Mouse (Mus musculus) thymus, postnatal 0 days (tissue): ENCODE data around the gene Gramd1a. TPM values are rescaled to one million over a fixed set of nuclear protein-coding genes. Genes with fewer than 3 reads are reported as not detected.
A peak's percentile ranks its signal among the peaks of the same experiment; 100 is the strongest.

ENCODE experiments used
- DNase-seq: peaks from one replicate; pipeline ENCODE4 v3.0.0-alpha.2; 2015; ENCODE audit warnings: low spot score
- polyA plus RNA-seq: library from polyadenylated mRNA; unstranded; fragments of >200 nt; fragmentation: Nextera tagmentation; extraction: Ambion mirVana; gene quantifications from 2 replicates; pipeline ENCODE4 v1.2.1, GENCODE M21; 2015

Gramd1a gene
- polyA plus RNA-seq, 1 experiment from 2014 or later = 79.0 TPM

DNA sequence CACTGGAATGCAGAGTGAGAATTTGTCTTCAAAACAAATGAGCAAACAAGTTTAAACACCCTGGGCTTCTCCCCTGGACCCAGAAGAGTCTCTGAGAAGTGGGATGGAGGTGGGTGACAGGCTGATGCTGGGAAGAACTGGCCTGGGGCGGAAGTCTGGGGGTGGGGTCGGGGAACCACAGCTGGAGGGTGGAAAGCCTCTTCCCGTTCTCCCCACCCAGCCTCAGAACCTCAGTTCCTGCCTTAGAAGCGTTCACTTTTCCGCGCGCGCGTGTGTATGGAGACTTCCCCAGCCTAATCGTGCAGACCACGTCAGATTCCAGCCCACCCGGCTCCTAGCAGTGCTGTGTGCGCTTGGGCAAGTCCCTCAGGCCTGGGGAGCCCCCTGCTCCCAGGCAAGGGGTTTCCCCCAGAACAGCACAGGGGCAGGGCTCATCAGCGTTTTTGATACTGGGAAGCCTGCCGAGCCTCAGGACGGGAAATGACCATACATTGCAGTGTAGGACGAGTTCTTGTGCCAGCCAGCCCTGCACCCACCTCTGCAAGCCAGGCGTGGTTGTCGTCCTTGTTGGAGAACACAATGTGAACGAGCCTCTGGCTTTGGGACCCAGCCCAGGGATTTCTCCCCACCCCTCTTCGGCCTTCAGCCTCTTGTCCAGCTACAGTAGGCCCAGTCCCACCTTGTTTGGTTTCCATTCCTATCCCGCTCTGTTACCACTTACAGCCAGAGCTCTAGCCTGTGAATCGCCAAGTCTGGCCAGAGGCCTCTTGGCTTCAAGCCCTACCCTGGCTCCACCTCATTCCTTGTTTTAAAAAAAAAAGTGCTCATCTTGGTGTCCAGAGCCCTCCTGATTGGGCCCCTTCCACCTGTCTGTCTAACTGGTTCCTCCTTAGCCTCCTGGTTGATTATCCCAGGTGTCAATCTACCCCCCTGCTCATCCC lies 4.1 kb downstream of the Gramd1a start:
- DNase-seq = peak; percentile 66

GRCm38 (mm10) chr7:31150566-31151300 lies 5.0 kb downstream of the Gramd1a start:
- peak; percentile 77 for DNase-seq

- peak; percentile 68 for DNase-seq
These were observed 5.7 kb downstream of the Gramd1a start for GRCm38 (mm10) chr7:31149751-31150565.

DNA sequence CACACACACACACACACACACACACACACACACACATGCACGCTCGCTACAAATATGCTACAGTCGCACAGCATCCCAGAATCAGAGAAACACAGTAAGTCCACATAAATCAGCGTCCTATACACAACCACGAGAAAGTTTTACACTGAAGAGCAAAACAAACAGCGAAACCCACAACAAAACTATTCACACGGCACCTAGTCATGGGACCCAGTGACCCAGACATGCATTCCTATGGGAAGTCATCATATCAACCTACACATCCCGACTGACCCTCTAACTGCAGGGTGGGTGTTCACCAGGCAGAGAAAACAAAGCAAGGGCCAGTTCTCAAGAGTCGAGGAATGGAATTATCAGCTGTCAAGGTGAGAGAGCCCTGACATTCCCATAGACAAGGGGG lies 6.4 kb downstream of the Gramd1a start:
- no peak for DNase-seq

DNA sequence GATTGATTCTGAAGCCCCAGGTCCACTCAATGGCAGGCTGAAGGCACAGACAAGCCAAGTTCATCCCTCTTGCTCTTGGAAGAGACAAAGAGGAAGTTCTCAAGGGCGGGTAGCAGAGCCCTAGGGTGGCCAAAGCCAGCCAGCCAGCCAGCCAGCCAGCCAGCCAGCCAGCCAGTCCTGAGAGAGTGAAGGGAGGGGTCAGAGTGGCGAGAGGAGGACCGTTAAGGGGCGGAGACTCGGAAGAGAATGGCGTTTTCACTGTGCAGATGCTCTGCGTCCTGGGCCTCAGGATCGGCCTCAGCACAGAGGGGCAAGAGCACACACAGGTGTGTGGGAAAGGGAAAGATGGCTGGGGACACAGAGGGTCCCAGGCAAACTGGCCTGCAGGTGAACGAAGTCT lies 6.9 kb downstream of the Gramd1a start:
- DNase-seq = no peak

GRCm38 (mm10) chr7:31148086-31148485 lies 7.6 kb downstream of the Gramd1a start:
- DNase-seq = no peak

DNA sequence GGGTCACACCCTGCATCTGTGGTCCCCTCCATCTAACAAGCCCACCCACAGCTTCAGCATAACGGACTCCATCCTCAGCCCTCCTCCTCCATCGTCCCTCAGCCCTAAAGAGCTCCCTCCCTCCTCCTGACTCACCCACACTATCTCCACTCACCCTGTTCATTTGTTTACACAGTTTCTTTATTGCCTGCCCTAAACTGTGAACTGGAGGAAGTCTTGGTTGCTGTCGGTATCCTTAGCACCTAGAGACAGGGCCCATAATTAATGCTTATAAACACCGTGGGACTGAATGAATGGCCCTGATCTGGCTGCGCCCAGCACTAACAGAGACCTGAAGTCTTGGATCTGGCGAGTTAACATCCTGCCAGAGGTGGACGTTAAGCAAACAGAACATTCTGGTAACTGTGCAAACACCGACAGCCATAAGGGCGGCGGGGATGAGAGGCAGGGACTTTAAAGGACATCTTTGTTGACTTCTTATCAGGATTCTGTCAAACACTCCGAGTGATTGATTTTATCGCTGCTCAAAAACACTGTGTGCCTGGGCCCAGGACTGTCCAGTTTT lies 10.0 kb downstream of the Gramd1a start:
- DNase-seq = no peak

DNA sequence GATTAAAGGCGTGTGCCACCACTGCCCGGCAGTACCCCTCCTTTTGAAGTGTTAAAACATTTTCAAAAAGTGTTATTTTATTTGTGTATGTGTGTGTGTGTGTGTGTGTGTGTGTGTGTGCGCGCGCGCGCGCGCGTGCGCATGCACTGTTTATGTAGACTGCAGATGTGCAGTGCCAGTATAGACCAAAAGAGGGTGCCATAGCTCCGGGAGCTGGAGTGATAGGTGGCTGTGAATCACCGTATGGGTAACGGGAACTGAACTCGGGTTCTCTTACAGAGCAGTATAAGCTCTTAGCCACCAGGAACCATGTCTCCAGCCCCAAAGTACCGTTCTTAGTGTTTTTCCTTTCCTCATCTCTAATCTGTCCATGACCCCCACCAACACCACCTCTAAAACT lies 10.8 kb downstream of the Gramd1a start:
- DNase-seq = no peak

- DNase-seq = no peak
These were observed 14.8 kb downstream of the Gramd1a start for GRCm38 (mm10) chr7:31140941-31141340.

- no peak for DNase-seq
These were observed 15.4 kb downstream of the Gramd1a start for GRCm38 (mm10) chr7:31140302-31140701.

DNA sequence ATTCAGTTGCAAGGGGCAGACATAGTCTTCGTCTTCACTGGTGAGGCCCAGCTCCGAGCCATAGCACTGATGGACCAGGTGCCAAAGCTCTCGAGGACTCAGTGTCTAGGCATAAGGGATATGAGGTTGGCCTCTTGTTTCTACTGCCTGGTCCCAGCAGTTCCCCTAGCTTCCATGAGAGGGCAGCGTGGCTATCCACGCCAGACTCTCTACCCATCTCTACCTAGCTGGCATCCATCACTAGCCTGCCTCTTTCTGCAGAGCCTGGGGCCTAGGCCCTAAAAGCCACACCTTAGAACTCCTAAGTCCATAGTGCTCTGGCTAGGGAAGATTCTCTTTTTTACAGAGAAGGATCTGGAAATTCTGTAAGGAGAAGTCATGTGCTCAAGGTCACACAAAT lies 15.9 kb downstream of the Gramd1a start:
- peak; percentile 67 for DNase-seq

GRCm38 (mm10) chr7:31135717-31136116 lies 20.0 kb downstream of the Gramd1a start:
- DNase-seq = no peak

DNA sequence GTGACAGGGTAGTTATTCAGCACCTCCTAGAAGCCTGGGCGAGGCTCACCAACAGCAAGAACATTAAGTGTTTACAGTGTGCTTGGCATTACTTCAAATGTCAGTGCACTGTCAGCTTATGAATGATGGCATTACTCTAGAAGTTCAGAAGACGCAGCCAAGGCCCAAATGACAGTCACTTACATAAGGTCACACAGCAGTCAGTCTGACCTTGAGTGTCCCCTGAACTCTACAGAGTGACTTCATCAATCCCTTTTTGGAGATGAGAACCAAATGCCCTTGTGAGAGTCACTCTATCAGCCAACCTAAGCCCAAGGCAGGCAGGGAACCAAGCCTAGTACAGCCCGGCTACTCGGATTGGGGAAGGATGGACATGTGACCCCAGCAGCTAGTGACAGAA lies 23.8 kb downstream of the Gramd1a start:
- DNase-seq = no peak

GRCm38 (mm10) chr7:31130841-31131240 lies 24.9 kb downstream of the Gramd1a start:
- peak; percentile 84 for DNase-seq

DNA sequence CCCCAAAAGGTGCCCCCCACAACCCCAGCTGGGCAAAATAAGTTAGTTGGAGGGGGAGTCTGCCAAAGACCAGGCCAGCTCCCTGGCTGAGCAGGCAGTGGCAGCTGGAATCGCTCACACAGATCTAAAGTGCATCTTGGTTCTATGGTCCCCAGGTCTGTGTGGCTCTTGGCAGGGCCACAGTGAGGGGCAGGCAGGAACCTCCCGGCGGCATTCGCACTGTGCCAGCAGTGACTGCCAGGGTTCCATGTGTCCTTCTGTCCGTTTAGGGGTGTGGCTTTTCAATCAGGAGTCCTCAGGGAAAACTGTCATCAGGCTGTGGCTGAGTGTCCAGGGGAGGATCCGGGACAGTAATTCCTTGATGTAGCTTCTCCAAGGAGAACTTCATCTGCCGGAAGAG lies 25.5 kb downstream of the Gramd1a start:
- no peak for DNase-seq

- DNase-seq = no peak
These were observed 27.5 kb downstream of the Gramd1a start for GRCm38 (mm10) chr7:31128157-31128705.

DNA sequence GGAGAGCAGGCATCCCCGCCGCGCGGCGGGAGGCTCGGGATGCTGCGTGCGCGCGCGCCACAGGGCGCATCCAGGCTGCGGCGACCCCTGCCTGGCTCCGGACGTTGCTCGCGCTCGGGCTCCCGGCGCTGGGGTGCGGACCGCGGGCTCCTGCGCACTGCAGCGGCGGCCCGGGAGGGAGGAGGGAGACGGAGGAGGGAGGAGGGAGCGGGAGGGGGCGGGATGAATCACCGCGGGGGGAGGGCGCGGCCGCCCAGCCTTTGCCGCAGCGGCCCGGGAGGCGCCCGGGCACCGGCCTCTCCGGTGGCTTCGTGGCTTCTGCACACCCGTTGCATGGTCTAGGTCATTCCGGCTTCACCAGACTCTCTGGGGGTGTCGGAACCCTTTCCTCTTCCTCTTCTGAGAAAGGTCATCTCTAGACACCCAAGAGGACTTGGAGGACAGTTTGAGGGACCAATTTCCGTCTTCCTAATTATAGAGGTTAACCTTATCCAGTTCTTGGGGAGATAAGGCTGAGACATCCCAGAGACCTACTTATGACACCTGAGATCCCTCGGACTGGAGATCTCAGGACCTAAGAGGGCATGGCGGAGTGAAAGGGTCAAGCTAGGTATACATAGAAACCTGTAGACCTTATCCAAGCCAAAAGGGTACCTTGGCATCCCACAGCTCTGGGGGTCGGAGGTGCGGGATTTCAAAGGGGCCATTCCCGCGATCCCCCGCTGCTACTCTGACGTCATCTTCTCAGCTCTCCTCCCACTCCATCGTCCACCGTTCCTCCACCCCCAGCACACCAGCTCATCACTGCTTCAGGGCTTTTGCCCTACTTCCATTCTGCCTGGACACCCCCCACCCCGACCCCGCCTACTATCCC lies 28.6 kb downstream of the Gramd1a start, which contains the start of gene Scn1b:
Gene Scn1b, minus strand, starts transcription at position 153 of the 874 bp plus-strand sequence.
- no peak for DNase-seq

- no peak for DNase-seq
These were observed 29.4 kb downstream of the Gramd1a start for GRCm38 (mm10) chr7:31126211-31126751.

GRCm38 (mm10) chr7:31125116-31125515 lies 30.6 kb downstream of the Gramd1a start:
- DNase-seq = no peak
